Mouse (Mus musculus): ENCODE data around the gene Asah2. TPM values are rescaled to one million over a fixed set of nuclear protein-coding genes. Genes with fewer than 3 reads are reported as not detected.

Asah2 gene
- polyA plus RNA-seq, 1 experiment from 2014 or later: 1.0 TPM

- ATAC-seq (ENCODE audit: insufficient read depth, low FRiP score, low TSS enrichment): no peak
- H3K9ac ChIP-seq (ENCODE audit: low read length): no peak overlapping the region
Observed at GRCm38 (mm10) chr19:32111866-32112790, 4.1 kb upstream of the Asah2 start.

GRCm38 (mm10) chr19:32106750-32107149 lies 1.3 kb downstream of the Asah2 start:
- peaks cover 5% of the 10 kb centered on the region; the same call in 1 of the 2 replicates for H3K4me1 ChIP-seq (ENCODE audit: control insufficient read depth, insufficient read depth, low read length)
- no peak for DNase-seq (ENCODE audit: low spot score)
- no peaks in the 10 kb centered on the region for H3K27me3 ChIP-seq (ENCODE audit: control insufficient read depth, insufficient read depth, low read length)
- no peaks in the 10 kb centered on the region for H3K9me3 ChIP-seq (ENCODE audit: control insufficient read depth, low read length)
- WGBS: 89% methylated on average over 2 of the region's 2 CpGs
- no peak overlapping the region for H3K9ac ChIP-seq (ENCODE audit: low read length)
- no peak overlapping the region for H3K4me3 ChIP-seq (ENCODE audit: low read depth, low read length)
- no peak overlapping the region for H3K27ac ChIP-seq (ENCODE audit: low read depth, low read length)
- H3K4me2 ChIP-seq (ENCODE audit: low read depth): no peak overlapping the region
- no peaks in the 10 kb centered on the region for H3K36me3 ChIP-seq (ENCODE audit: control insufficient read depth, insufficient read depth, low read length)
- ATAC-seq (ENCODE audit: insufficient read depth, low FRiP score, low TSS enrichment): no peak

More at GRCm38 (mm10) chr19:32111866-32112790, 4.1 kb upstream of the Asah2 start:
- DNase-seq (ENCODE audit: low spot score): no peak
- Histone ChIP-seq H3K4me2 (ENCODE audit: low read depth) (no peak overlapping the region), H3K36me3 (ENCODE audit: control insufficient read depth, insufficient read depth, low read length) (no peaks in the 10 kb centered on the region), H3K4me3 (ENCODE audit: low read depth, low read length) (no peak overlapping the region), H3K9me3 (ENCODE audit: control insufficient read depth, low read length) (no peaks in the 10 kb centered on the region), H3K27me3 (ENCODE audit: control insufficient read depth, insufficient read depth, low read length) (no peaks in the 10 kb centered on the region), H3K4me1 (ENCODE audit: control insufficient read depth, insufficient read depth, low read length) (no peaks in the 10 kb centered on the region), H3K27ac (ENCODE audit: low read depth, low read length) (no peak overlapping the region)
- 84% methylated on average over 8 of the region's 8 CpGs for WGBS

- H3K9ac ChIP-seq (ENCODE audit: low read length): no peak overlapping the region
- ATAC-seq (ENCODE audit: insufficient read depth, low FRiP score, low TSS enrichment) (no peak), DNase-seq (ENCODE audit: low spot score) (no peak)
- no peaks in the 10 kb centered on the region for H3K36me3 ChIP-seq (ENCODE audit: control insufficient read depth, insufficient read depth, low read length)
- H3K4me1 ChIP-seq (ENCODE audit: control insufficient read depth, insufficient read depth, low read length): peaks cover 5% of the 10 kb centered on the region; the same call in 1 of the 2 replicates
- H3K27me3 ChIP-seq (ENCODE audit: control insufficient read depth, insufficient read depth, low read length): no peaks in the 10 kb centered on the region
- H3K4me2 ChIP-seq (ENCODE audit: low read depth): no peak overlapping the region
- no peak overlapping the region for H3K27ac ChIP-seq (ENCODE audit: low read depth, low read length)
- no peaks in the 10 kb centered on the region for H3K9me3 ChIP-seq (ENCODE audit: control insufficient read depth, low read length)
- 67% methylated on average over 4 of the region's 4 CpGs for WGBS
- no peak overlapping the region for H3K4me3 ChIP-seq (ENCODE audit: low read depth, low read length)
Observed at GRCm38 (mm10) chr19:32104217-32104616, 3.8 kb downstream of the Asah2 start.

GRCm38 (mm10) chr19:32102976-32103300 lies 5.1 kb downstream of the Asah2 start:
- Histone ChIP-seq H3K27ac (ENCODE audit: low read depth, low read length) (no peak overlapping the region), H3K4me3 (ENCODE audit: low read depth, low read length) (peak overlapping the region; percentile 25)

GRCm38 (mm10) chr19:32102294-32102975 lies 5.6 kb downstream of the Asah2 start:
- Histone ChIP-seq H3K27me3 (ENCODE audit: control insufficient read depth, insufficient read depth, low read length) (no peaks in the 10 kb centered on the region), H3K27ac (ENCODE audit: low read depth, low read length) (no peak overlapping the region), H3K4me3 (ENCODE audit: low read depth, low read length) (peak overlapping the region; percentile 25), H3K4me2 (ENCODE audit: low read depth) (peak overlapping the region; percentile 42), H3K9ac (ENCODE audit: low read length) (peak overlapping the region; percentile 54), H3K36me3 (ENCODE audit: control insufficient read depth, insufficient read depth, low read length) (no peaks in the 10 kb centered on the region), H3K4me1 (ENCODE audit: control insufficient read depth, insufficient read depth, low read length) (peaks cover 5% of the 10 kb centered on the region; the same call in 1 of the 2 replicates), H3K9me3 (ENCODE audit: control insufficient read depth, low read length) (no peaks in the 10 kb centered on the region)
- WGBS: 26% methylated on average over 18 of the region's 18 CpGs
- no peak for ATAC-seq (ENCODE audit: insufficient read depth, low FRiP score, low TSS enrichment)
- no peak for DNase-seq (ENCODE audit: low spot score)

More at GRCm38 (mm10) chr19:32102976-32103300, 5.1 kb downstream of the Asah2 start:
- Histone ChIP-seq H3K36me3 (ENCODE audit: control insufficient read depth, insufficient read depth, low read length) (no peaks in the 10 kb centered on the region), H3K9me3 (ENCODE audit: control insufficient read depth, low read length) (no peaks in the 10 kb centered on the region), H3K27me3 (ENCODE audit: control insufficient read depth, insufficient read depth, low read length) (no peaks in the 10 kb centered on the region), H3K9ac (ENCODE audit: low read length) (peak overlapping the region; percentile 54), H3K4me2 (ENCODE audit: low read depth) (peak overlapping the region; percentile 42), H3K4me1 (ENCODE audit: control insufficient read depth, insufficient read depth, low read length) (peaks cover 5% of the 10 kb centered on the region; the same call in 1 of the 2 replicates)
- ATAC-seq (ENCODE audit: insufficient read depth, low FRiP score, low TSS enrichment) (no peak), DNase-seq (ENCODE audit: low spot score) (peak; percentile 47)
- 5% methylated on average over 9 of the region's 9 CpGs for WGBS

- WGBS: 78% methylated on average over 3 of the region's 3 CpGs
- Histone ChIP-seq H3K4me1 (ENCODE audit: control insufficient read depth, insufficient read depth, low read length) (peaks cover 5% of the 10 kb centered on the region; the same call in 1 of the 2 replicates), H3K36me3 (ENCODE audit: control insufficient read depth, insufficient read depth, low read length) (no peaks in the 10 kb centered on the region), H3K9me3 (ENCODE audit: control insufficient read depth, low read length) (no peaks in the 10 kb centered on the region), H3K4me2 (ENCODE audit: low read depth) (no peak overlapping the region), H3K4me3 (ENCODE audit: low read depth, low read length) (no peak overlapping the region), H3K27ac (ENCODE audit: low read depth, low read length) (no peak overlapping the region), H3K27me3 (ENCODE audit: control insufficient read depth, insufficient read depth, low read length) (no peaks in the 10 kb centered on the region), H3K9ac (ENCODE audit: low read length) (no peak overlapping the region)
- no peak for DNase-seq (ENCODE audit: low spot score)
- ATAC-seq (ENCODE audit: insufficient read depth, low FRiP score, low TSS enrichment): no peak
Observed at GRCm38 (mm10) chr19:32098582-32098981, 9.4 kb downstream of the Asah2 start.

- Histone ChIP-seq H3K9ac (ENCODE audit: low read length) (no peak overlapping the region), H3K4me1 (ENCODE audit: control insufficient read depth, insufficient read depth, low read length) (no peaks in the 10 kb centered on the region), H3K27me3 (ENCODE audit: control insufficient read depth, insufficient read depth, low read length) (no peaks in the 10 kb centered on the region), H3K27ac (ENCODE audit: low read depth, low read length) (no peak overlapping the region), H3K4me2 (ENCODE audit: low read depth) (no peak overlapping the region), H3K9me3 (ENCODE audit: control insufficient read depth, low read length) (no peaks in the 10 kb centered on the region), H3K4me3 (ENCODE audit: low read depth, low read length) (no peak overlapping the region), H3K36me3 (ENCODE audit: control insufficient read depth, insufficient read depth, low read length) (no peaks in the 10 kb centered on the region)
- DNase-seq (ENCODE audit: low spot score): no peak
- no peak for ATAC-seq (ENCODE audit: insufficient read depth, low FRiP score, low TSS enrichment)
- WGBS: 86% methylated on average over 4 of the region's 4 CpGs
Observed at GRCm38 (mm10) chr19:32092358-32092757, 15.7 kb downstream of the Asah2 start.

- WGBS: 86% methylated on average over 4 of the region's 4 CpGs
Observed at GRCm38 (mm10) chr19:32090804-32091203, 17.2 kb downstream of the Asah2 start.

More at GRCm38 (mm10) chr19:32090804-32091203, 17.2 kb downstream of the Asah2 start:
- H3K36me3 ChIP-seq (ENCODE audit: control insufficient read depth, insufficient read depth, low read length): no peaks in the 10 kb centered on the region
- no peak overlapping the region for H3K4me2 ChIP-seq (ENCODE audit: low read depth)
- ATAC-seq (ENCODE audit: insufficient read depth, low FRiP score, low TSS enrichment) (no peak), DNase-seq (ENCODE audit: low spot score) (no peak)
- H3K9me3 ChIP-seq (ENCODE audit: control insufficient read depth, low read length): no peaks in the 10 kb centered on the region
- no peak overlapping the region for H3K9ac ChIP-seq (ENCODE audit: low read length)
- H3K27me3 ChIP-seq (ENCODE audit: control insufficient read depth, insufficient read depth, low read length): no peaks in the 10 kb centered on the region
- H3K4me3 ChIP-seq (ENCODE audit: low read depth, low read length): no peak overlapping the region
- no peaks in the 10 kb centered on the region for H3K4me1 ChIP-seq (ENCODE audit: control insufficient read depth, insufficient read depth, low read length)
- H3K27ac ChIP-seq (ENCODE audit: low read depth, low read length): no peak overlapping the region
